Mouse (Mus musculus) cerebral cortex, adult 2 months (tissue): Measurements from ENCODE around the gene Rims4.

ENCODE experiments used
- WGBS: fragments of 180-500 bp; shearing (Covaris S2); methylation state at CpG from one replicate; pipeline ENCODE4 v1.1.7; 2018; 5-methylcytosine and 5-hydroxymethylcytosine counted together

The Rims4 gene

DNA sequence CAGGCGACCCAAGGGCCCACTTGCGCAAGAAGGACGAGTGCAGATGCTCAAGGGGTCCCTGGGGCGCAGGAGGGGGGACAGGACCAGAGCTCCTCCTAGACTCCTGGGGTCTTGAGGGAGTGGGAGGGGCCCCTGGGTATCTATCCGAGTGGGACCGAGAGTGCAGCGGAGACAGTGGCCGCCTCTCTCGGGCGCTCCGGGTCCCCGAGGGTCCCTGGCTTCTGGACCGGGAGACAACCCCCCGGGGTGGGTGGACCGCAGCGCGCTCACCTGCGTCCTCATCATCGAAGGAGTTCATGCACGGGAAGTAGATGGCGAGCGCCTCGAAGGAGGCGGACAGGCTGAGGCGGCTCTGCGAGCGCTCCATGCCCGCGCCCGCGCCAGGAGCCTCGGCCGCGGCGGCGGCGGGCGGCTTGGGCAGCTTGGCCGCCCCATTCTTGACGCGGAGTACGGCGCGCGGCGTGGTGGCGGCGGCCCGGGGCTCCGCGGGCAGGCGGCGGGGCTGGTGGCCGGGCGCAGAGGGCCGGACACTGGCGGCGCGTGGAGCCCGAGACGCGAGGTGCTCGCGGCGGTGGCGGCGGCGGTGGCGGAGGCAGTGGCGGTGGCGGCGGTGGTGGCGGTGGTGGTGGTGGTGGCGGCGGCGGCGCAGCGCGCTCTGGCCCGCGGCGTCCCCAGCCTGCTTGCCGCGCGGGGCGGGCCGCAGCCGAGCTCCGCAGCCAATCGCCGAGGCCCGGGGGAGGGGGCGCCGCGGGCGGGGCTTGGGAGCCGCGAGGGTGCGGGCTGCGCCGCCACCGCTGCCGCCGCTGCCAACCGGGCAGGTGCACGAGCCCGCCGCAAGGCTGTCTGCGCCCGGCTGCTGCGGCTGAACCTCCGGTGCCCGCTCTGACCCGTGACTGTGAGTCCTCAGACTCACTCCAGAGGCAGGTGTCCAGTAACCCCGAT, at the start of gene Rims4:
Rims4 (minus strand) TSS at position 367 of the 942 bp plus-strand sequence.
- 1% methylated on average over 89 of the region's 115 CpGs for WGBS

DNA sequence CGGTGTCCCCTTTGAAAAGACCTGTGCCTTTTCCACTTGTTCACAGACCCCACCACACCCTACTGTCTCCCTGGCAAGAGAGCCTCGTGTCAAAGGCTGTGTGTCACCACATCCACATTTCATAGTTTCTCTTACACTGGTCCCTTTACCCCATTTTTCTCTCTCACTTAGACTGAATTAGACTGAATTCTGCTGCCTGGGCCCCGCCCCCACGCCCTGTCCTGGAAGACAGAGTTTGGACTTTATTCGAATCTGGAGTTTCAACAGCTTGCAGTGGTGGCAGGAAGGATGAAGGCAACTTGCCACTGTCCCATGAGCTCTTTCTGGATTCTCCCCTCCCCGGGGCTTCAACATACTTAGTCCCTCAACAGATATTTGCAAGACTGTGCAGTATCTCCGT, 47.2 kb upstream of the Rims4 start:
- WGBS = 81% methylated on average over 7 of the region's 7 CpGs

DNA sequence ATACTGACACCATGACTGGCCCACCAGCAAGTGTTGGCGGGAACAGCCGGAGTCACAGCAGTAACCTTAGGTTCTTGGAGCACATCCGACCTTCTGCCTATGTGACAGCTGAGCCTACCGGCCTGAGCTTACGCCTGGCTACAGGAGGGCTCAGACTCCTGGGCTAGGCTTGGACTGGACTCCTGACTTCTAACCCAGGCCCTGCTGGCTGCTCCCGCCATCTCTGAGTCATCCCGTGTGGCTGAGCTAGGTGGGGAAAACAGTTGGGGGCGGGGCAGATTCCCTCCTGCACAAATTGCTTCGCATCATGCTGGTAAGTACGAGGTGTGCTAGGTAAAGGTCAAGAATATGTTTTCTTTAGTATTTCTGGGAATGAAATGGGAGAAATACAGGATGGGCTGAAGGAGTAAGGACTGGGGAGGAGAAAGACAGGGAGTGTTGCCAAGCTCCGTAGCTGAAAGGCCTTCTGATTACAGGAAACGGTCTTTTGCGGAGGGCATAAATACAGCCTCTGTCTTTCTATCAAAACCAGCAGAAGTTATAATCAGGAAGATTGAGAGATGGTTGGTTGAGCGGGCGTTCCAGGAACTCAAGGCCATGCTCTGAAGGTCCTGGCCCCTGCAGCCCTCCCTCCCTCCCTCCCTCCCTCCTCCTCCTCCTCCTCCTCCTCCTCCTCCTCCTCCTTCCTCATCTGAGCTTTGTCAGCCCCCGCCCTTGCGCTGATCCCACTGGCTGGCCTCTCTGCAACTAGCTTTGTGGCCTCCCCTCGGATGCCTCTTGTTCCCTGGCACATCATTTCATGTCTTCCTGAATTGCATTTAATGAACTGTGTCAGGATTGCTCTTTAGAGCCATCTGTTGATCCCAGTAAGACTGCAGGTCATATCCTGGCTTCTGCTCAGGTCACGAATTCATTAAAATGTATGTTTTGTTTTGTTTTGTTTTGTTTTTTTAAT, 46.4 kb upstream of the Rims4 start:
- 77% methylated on average over 18 of the region's 19 CpGs for WGBS

DNA sequence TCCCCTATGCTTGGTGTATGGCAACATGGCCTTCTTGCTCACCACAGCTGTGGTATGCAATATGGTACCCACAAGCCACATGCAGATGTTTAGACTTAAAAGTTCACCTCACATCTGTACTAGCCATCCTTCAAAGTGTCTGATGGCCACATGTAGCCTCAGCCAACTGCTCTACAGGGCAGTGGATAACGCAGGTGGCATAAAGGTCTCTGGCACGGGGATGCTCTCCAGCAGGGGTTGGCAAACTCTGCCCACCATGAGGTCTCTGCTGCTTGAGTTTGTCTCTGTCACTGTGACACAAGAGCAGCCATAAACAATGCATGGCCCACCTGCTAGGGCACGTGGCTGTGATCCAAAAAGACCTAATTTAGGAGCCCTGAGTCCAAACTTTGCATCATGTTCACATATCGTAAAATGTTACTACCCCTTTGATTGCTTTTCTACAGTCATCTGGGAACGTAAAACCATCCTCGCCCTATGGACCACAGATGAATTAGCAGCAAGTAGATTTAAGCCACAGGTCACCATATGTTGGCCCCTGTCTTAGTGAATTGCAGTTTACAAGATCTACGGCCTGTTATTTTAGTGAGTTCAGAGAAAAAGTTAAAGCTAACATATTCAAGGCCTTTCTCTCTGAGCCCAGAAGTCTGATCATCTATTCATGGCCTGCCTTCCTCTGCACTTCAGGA, 35.3 kb upstream of the Rims4 start:
- WGBS = 82% methylated on average over 7 of the region's 7 CpGs

DNA sequence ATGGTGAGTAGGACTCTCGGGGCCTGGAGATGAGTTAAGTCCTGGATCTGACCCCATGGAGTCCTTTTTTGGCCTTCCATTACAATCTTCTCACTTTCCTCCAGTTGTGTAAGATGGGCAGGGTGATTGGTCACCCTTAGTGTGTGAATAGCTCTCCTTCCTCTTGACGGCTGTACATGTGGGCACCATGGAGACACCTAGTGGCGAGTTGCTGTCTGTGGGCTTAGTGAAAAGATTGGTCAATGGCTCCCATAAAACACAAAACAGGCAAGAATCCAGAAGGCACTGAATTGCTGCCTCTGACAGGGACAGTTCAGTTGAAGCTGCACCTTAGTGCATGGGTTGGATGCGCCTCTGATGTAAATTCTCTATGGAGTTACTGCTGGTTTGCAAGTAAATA, 33.3 kb upstream of the Rims4 start:
- WGBS = 24% methylated on average over 4 of the region's 4 CpGs

DNA sequence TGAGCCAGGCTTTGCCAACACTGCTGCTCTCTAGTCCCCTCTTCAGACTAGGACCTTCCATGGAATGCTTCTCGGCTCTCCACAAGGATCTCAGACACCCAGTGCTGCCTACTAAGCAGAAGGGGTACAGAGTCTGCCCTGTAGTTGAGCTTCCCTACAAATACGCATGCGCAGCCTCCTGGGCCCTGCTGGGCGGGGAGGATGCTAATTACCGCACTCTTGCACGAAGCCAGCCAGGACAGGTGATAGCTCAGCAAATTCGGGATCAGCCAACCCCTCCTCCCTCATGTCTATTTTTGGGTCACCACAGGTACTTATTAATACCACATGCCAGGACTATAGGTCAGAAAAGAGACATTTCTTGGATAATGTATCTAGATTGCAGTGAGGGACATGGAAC, 29.5 kb upstream of the Rims4 start:
- 75% methylated on average over 7 of the region's 7 CpGs for WGBS

DNA sequence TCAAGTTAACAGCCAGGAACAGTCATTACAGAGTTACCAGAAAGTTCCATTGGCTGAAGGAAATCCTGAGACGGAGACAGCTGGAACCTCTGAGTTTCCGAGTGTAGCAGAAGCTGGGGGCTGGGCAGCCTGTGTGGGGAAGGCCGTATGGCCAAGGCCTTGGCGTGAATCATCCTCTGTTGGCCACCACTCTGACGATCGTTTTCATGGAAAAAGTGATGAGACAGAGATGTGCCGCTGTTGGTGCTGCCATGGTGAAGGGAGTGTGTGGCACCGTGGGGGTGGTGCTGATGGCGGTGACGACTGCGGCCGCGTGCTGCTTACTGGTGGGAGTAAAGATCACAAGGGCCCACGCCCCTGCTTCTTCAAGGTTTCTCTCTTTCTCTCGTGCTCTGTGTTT, 27.7 kb upstream of the Rims4 start:
- WGBS = 63% methylated on average over 15 of the region's 15 CpGs

DNA sequence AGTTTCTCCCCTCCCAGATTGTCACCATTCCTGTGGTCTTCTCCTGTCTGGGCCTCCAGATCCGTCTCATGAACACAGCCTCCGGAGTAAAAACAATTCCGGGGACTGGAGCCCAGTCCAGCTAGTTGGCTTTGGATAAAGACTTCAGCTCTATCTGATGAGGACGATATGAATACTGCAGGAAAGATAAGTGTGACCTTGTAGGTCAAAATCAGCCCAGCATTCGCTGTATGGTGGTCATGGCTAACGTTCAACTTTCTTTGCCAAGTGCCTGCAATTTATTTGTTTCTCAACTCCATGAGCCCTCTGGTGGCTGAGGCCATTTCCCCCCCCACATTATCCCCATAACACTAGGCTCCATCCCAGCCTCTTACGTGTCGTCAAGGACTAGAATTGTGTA, 26.0 kb upstream of the Rims4 start:
- 84% methylated on average over 8 of the region's 8 CpGs for WGBS

DNA sequence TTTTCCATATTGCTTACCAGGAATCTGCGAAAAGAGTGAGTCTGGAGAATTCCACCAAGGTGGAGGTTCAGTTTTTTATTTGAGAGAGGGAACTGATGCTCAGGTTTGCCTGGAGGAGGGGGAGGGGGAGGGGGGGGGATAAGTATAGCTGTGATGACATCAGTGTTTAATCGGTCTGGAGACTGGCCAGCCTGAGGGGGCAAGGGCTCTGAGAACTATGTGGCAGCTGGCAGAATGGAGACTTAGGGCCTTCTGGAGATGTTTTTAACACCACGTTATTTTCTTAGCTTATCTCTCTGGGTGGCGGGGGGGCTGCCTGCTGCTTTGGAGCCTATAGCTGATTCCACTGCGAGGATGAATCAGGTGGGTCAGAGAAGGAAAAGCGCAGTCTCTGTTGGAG, 24.6 kb upstream of the Rims4 start:
- WGBS = 68% methylated on average over 6 of the region's 6 CpGs

DNA sequence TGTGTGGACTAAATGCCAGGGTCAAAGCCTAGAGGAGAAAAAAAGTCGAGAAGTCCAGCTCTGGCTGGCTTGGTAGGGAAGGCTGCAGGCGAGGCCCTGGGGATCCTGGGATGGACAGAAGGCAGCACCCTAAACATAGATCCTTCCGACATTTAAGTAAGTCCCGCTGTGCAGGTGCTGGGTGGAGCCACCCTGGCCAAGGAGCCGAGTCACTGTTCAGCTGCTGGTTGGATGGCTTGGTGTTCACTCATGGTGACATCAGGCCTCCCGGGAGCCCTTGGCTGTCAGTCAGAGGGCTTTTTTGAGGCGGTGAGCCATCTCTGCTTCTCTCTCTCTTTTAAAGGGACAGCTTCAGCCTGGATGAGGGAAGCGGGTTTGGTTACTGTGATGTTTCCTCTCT, 21.0 kb upstream of the Rims4 start:
- 30% methylated on average over 8 of the region's 8 CpGs for WGBS

DNA sequence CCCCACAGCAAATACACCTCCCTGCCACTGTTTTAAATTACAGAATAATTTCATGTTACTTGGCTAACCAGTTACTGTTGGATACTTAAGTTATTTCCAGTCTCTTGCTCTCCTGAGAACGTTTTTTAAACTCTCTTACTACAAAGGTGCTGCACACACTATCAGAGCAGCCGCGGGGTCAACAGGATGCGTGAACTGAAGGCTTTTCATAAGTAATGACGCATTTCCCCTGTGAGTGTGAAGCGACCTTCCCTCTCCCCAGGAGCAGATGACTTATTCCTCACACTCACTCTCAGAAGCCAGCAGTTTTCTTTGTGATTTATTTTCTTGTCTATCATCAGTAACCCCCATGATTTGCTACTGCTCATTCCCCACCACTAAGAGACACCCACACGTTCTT, 13.7 kb upstream of the Rims4 start:
- WGBS = 51% methylated on average over 7 of the region's 7 CpGs

DNA sequence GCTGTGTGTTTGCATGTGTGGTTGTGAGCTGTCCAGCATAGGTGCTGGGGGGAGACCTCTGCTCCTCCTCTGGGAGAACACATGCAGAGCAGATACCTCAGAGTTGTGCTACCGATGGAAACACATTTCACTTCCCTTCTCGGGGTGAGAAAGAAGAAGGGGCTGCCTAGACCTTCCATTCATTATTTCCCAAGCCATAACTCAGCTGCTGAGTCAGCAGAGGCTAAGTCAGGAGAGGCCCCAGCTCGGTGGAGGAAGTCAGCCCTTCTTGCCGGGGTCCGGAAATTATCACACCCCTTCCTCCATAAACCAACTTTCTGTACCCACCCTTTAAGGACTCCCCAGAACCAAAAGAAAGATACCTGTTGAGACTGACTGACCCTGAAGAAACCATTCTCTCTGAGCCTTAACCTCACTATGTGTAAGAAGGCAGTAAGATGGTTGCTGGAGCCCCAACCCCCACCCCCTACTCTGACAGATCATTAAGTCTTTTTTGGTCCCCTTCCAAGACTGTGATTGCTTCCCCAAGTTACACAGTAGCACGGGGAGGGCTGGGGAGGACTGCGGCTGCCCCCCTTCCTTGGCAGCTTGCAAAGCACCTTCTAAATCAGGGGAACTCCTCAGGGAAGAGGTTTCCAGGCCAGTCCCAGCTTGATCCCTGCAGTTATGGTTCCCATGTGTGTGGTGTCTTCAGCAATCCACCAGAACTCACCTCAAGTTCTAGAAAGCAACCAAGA, 10.1 kb upstream of the Rims4 start:
- WGBS = 60% methylated on average over 7 of the region's 7 CpGs

DNA sequence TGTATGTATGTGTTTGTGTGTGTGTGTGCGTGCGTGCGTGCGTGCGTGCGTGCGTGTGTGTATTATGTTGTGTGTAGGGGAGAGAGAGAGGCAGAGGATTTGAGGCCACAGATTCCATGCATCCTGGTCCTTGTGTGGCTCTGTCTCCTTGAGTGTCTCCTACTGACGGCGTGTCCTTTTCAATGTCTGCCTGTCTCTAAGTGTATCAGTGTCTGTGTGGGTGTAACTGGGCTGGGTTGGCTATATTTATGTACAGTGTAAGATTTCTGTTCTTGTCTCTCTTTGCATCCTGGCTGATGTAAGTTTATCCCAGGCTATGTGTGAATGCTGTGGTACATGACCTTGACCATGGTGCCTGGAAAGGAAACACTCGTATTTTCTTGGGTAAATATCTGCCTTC, 6.6 kb upstream of the Rims4 start:
- WGBS = 74% methylated on average over 10 of the region's 10 CpGs

DNA sequence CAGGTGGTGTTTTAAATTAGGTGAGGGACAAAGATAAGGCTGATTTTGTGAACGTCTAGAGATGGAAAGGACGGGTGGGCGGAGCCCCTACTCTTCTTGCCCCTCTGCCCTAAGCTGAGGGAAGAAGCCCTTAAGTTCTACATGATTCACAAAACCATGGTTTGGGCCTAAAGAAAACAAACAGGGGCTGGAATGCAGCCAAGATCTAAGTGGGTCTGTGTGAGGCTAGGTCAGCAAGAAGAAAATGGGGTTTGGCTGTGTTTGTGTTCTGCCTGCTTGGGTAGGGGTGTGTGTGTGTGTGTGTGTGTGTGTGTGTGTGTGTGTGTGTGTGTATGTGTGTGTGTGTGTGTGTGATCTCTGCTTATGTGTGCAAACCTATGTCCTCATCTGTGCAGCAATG, 6.0 kb upstream of the Rims4 start:
- 78% methylated on average over 3 of the region's 3 CpGs for WGBS

DNA sequence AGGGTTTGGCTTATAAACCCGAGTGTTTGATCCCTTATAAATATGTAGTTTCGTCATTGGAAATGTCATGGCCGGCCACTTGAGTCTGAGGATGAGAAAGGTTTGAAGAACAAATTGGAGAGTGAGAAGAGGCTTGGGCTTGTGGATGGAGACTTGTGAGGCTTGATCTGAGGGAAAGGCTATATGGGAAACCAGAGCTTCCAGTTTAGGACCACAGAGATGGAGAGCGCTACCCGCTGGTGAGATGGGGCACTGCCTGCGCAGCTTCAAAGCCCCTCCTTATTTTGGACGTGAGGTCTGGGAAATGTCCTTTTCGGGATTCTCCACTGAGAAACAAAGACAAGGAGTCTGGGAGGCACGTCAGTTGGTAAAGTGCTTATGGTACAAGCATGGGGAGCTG, 4.6 kb upstream of the Rims4 start:
- 76% methylated on average over 9 of the region's 9 CpGs for WGBS

DNA sequence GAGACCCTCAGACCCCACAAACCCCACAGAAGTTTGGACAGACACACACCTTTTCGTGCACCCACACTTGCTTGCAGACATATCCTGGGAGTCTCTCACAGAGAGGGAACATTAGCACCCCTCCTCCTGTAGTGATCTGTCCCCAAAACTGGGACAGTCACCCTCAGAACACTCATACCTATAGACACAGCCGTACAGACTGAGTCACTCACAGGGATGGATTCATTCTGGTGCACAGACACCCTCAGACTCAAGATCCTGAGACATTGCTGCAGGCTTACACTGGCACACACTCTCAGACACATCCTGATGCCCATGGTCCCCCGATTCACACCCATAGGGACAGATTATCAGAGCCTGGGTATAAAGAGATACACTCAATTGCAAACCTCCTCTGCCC, 1.1 kb upstream of the Rims4 start:
- 40% methylated on average over 3 of the region's 3 CpGs for WGBS

DNA sequence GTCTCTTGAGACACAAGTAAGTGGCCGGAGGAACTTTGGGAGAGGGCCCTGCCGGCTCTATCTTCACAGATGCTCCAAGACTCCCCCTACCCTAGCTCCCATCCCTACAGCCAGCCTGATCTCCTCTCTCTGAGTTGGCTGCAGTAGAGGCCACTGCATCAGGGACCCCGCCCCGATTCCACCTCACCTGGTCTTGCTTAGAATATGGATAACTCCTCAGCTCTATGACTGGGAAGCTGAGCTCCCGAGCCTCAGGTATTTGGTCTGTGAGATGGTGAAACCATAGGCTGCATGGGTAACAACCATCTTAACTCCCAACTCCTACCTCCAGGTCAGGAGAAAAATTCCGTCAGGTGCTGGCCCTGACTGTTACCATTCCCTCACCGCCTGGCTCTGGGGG, 1.8 kb downstream of the Rims4 start:
- WGBS = 50% methylated on average over 7 of the region's 7 CpGs

DNA sequence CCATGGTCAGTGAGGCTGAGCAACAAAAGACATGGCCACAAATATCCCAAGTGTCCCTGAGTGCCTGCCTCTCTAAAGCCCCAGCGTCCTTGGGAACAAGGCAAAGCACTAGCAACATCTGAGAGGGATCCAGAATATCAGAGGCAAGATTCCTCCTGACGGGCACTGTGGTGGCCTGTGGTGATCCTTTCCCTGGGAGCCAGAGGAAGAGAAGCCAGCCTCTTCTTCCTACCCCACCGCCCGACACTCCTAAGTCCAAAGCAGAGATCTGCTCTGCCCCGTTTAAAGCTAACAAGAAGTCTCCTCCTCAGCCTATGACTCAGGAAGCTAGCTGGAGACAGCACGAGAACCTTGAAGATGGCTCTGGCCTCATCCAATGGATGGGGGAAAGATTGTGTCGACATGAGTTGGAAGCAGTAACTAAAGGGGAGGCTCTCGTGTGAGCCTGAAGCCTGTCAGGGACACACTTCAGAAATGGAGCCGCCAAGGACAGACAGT, 3.1 kb downstream of the Rims4 start:
- 44% methylated on average over 9 of the region's 9 CpGs for WGBS

DNA sequence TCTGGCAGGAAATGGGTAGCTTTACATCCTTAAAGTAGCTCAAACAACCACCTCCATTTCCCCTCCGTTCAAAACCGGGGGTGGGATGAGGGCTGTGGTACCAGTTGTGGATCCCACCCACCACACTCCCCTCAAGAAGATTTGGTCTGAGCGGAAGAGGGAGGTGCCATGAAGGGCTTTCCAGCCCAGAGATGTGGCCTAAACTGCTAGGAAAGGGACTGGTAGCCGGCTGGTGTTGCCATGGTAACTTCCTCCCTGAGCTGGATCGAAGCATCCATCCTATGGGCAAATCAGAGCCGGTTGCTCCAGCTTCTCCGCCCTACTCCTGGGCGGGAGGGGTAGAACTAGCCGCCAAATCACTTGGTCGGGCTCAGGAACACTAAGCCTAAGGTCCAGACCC, 4.4 kb downstream of the Rims4 start:
- 5% methylated on average over 10 of the region's 10 CpGs for WGBS

DNA sequence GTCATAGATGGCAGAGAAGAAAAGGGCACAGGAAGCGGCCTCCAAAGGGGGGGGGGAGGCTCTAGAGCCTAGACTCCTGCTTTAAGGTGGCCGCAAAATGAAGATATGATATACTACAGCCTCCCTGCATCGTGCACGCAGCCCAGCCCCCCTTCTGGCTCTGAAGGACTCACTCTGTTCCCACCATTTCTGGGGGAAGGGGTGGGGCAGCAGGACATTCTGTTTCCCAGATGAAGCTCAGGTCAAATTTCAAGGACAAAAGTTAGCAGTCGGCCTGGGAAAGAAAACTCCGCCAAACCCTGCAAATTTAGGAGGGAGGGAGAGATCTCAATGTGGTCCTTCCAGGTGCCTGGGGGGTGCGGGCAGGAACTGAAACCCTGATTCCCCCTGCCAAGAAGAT, 4.8 kb downstream of the Rims4 start:
- 23% methylated on average over 7 of the region's 7 CpGs for WGBS

DNA sequence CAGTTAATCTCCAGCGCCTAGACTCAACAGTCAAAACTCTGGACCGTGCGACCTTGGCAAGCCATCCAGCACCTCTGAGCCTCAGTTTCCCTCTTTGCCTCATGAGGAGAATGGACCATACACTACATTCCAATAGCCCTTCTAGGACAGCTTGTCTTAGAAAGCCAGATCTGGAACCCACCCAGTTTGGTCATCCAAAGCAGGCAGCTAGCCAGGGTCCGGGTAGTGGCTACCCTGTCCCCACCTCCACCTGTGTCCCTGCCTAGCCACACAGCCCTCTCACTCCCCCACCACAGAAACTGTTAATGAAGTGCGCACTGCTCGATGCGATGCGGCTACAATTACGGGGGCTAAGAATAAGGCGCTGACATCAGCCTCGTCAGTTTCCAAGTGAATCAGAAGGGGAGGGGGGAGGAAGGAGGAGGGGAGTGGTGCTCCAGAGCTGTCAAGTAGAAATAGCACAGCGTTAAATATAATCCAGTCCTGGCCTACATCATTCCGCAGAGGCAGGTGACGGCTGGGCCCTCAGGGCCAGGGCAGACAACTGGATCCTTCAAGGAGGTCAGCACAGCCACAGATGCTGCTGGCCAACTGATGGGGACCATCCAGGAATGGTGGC, 6.5 kb downstream of the Rims4 start:
- WGBS = 40% methylated on average over 14 of the region's 14 CpGs
